Mouse (Mus musculus): ENCODE measurements around the gene Diras1. TPM values are rescaled to one million over a fixed set of nuclear protein-coding genes. Genes with fewer than 3 reads are reported as not detected.
"Not testable (repeated sequence)": the region's sequence is repeated elsewhere in the genome, so short reads cannot be mapped to it uniquely, and the experiment has no call there.

Diras1 gene
- not detected for total RNA-seq (2021)

- intact Hi-C loops (cut with DNase I): no loop called here
Observed at GRCm38 (mm10) chr10:81025639-81026275, at the start of gene Diras1. Gene Diras1, minus strand, starts transcription at chr10:81025662.

DNA sequence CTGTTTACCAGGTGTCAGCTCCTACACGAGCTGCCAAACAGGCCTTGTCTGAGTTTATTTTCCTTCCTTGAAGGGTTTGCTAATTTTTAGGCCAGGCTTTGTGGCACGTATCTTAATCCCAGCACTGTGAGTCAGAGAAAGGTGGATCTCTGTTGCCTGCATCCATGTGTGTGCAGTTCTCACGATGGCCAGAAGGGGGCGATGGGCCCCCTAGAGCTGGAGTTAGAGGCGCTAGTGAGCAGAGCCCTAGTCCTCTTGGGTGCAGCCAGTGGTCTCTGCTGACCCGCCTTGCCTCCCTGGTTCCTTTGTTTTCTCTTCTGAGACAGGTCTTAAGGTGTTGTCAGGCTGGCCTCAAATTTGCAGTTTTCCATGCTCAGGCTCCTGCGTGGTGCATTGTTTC lies 48.0 kb upstream of the Diras1 start:
- DNase-seq (ENCODE audit: low spot score): no peak
- intact Hi-C loops (cut with DNase I): no loop called here

More at GRCm38 (mm10) chr10:81025639-81026275, at the start of gene Diras1:
- no peak for DNase-seq (ENCODE audit: low spot score)

- no peak for DNase-seq (ENCODE audit: low spot score)
- intact Hi-C loops (cut with DNase I): no loop called here
Observed at GRCm38 (mm10) chr10:81072290-81072689, 46.8 kb upstream of the Diras1 start.

DNA sequence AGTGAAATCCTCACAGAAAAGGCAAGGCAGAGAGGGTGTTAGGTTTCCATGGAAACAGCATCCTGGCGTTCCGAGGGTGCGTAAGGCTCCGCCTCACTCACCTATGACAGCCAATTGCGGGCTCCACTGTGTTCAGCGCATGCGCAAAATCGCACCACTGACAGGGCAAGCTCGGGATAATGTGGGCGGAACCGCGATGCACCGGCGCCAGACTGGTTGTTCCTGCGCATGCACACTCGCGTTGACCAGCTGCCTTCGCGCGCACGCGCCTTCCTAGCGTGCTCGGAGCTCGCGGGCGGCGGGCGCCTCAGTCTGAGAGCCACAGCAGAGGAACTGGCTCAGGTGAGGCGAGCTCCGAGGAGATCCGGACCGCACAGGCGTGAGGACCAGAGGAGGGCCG lies 44.4 kb upstream of the Diras1 start, which contains the start of gene Thop1:
Gene Thop1 (plus strand): TSS at position 200 of the 400 bp plus-strand sequence.
- DNase-seq (ENCODE audit: low spot score): peak; percentile 96
- intact Hi-C loops (cut with DNase I): no loop called here

GRCm38 (mm10) chr10:81068706-81069105 lies 43.2 kb upstream of the Diras1 start:
- intact Hi-C loops (cut with DNase I): no loop called here
- no peak for DNase-seq (ENCODE audit: low spot score)

DNA sequence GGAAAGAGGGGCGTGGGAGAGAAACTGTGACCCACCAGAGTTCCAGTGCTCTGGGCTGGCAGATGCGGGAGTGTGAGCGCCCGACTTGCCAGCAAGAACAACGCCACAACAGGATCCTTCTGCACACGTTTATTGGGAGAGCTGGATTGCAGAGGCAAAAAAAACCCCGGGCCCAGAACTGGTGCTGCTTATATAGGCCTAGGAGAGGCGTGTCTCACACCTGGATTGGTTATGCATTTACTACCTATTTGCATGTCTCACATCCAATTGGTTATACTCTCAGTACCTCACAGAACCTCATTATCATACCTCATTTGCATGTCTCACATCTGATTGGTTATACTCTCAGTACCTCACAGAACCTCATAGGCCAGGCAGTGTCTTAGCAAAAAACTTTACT lies 39.1 kb upstream of the Diras1 start:
- DNase-seq (ENCODE audit: low spot score); intact Hi-C loops (cut with DNase I): not testable (repeated sequence)

DNA sequence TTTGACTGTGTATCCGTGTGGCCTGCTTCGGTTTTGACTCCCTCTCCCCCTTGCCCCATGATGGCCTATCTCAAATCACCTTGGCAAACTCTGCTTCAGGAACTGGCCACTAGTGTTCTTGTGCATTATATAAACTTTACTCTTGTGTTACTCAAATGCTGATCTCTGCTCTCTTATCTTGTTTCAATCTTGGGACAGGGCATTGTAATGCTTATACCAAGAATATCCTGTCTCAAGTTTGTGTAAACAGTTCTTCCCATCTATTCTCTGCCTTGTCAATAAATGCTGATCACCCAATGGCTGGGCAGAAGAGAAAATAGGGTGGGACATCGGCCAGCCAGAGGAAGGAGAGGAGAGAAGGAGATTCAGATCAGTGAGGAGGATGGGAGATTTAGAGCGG lies 37.2 kb upstream of the Diras1 start:
- intact Hi-C loops (cut with DNase I): no loop called here

DNA sequence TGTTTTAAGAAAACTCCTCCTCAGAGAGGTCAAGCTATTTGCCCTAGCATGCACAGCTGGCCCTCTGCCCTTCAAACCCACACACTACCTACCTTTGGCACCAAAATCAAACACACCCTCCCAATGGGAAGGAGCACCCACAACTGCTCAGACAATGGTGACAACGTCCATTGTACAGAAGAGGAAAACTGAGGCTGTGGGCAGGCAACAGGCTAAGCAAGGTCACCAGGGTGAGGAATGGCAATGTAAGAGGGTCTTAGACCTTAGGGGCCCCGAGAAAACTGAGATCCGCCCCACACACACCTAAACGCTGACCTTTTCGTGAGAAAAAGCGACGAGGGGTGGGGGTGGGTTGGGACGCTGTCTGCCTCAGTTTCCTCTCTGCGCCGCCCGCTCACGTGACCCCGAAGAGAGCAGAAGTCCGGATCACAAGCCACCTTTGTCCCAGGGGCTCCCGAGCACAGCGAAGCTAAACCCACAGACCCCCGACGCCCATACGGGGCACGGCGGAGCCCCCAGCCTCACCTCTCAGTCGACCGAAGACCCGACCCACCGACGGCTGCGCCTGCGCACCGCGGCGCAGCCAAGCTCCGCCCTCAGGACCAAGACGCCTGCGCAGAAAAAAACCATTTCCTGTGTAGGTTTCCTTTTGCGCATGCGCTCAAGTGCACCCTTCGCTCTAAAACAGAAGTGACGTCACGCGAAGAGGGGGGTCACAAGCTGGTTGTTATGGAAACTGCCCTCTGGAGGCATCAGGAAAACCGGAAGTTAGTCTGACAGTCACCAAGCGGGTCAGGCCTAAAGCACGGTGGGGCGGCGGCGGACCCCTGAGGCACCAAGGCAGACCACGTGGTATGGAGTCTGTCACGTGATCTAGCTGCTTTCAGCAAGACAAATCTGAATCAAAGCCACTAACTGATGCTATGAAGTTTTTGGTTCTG lies 34.4 kb upstream of the Diras1 start, which contains the start of gene Sgta:
Gene Sgta (minus strand): TSS at position 579 of the 941 bp plus-strand sequence.
- DNase-seq (ENCODE audit: low spot score): peak; percentile 99
- intact Hi-C loops (cut with DNase I): no loop called here

More for the DNA sequence above, 37.2 kb upstream of the Diras1 start:
- no peak for DNase-seq (ENCODE audit: low spot score)

DNA sequence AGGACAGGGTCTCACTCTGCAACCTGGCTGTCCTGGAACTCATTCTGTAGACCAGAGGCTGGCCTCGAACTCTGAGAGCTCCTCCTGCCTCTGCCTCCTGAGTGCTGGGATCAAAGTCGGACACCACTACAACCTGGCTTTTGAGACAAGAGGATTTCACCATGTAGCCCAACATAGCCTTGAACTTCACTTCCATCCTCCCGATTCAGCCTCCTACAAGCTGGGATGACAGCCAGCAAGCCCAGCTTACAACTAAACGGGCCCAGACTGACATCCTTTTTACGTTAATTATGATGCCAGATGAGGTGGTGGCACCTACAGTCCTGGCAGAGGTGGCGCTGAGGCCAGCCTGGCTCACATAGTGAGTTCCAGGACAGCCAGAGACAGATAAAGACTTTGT lies 33.4 kb upstream of the Diras1 start:
- intact Hi-C loops (cut with DNase I): no loop called here
- DNase-seq (ENCODE audit: low spot score): no peak

DNA sequence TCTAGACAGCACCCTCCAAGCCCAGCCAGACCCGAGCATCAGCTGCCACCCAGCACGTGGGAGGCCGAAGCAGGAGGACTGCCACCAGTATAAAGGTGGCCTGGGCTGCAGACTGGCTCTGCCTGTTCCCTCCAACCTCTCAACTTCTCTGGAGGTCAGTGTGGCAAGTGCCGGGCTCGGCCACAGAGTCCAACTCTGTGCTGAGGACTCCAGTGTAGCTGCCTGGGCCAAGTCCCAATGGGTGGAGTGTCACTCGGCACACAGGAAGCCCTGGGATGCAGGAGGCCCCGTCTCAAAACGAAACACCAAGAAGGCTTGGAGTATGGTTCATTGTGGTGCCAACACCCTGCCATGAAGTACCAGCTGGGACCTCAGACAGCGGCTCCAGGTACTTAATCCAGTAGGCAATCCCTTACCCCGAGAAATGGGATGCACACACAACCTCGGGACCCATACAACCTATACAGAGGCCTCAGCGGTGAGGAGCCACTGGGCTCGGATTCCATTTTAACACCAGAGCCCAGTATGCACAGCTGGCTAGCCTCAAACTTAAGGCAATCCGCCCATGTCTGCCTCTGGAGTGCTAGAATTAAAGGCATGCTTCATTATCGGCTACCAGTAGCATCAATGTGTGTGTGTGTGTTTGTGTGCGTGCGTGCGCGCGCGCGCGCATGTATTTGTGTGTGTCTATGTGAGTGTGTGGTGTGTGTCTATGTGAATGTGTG lies 32.1 kb upstream of the Diras1 start:
- no peak for DNase-seq (ENCODE audit: low spot score)
- intact Hi-C loops (cut with DNase I): no loop called here

GRCm38 (mm10) chr10:81055802-81056340 lies 30.4 kb upstream of the Diras1 start:
- DNase-seq (ENCODE audit: low spot score): not testable (repeated sequence)
- intact Hi-C loops (cut with DNase I): loop anchor here (1.0 kb wide), 1 partner anchor 17 kb away; no protein-coding TSS in a partner anchor

- DNase-seq (ENCODE audit: low spot score): no peak
- intact Hi-C loops (cut with DNase I): no loop called here
Observed at GRCm38 (mm10) chr10:81055169-81055568, 29.7 kb upstream of the Diras1 start.

GRCm38 (mm10) chr10:81052577-81052976 lies 27.1 kb upstream of the Diras1 start:
- DNase-seq (ENCODE audit: low spot score): no peak
- intact Hi-C loops (cut with DNase I): no loop called here

- no peak for DNase-seq (ENCODE audit: low spot score)
- intact Hi-C loops (cut with DNase I): no loop called here
Observed at GRCm38 (mm10) chr10:81051133-81051532, 25.7 kb upstream of the Diras1 start.

DNA sequence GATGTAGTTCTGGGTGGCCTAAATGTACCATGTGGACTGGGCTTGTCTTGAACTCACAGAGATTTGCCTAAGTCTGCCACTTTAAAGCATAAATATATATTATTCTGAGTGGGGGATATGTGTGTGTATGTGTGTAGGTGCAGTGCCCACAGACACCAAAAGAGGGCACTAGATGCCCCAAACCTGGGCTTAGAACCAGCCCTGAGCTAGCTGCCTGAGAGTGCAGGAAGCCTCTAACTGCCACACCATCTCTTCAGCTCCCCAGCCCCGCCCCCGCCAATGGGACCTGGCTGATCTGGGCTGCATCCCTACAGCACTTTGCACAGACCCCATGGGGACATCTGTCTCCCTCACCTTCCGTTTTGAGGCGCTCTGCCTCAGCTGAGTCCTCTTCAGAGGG lies 25.2 kb upstream of the Diras1 start:
- intact Hi-C loops (cut with DNase I): no loop called here
- DNase-seq (ENCODE audit: low spot score): no peak

GRCm38 (mm10) chr10:81045246-81045645 lies 19.8 kb upstream of the Diras1 start:
- intact Hi-C loops (cut with DNase I); DNase-seq (ENCODE audit: low spot score): not testable (repeated sequence)

DNA sequence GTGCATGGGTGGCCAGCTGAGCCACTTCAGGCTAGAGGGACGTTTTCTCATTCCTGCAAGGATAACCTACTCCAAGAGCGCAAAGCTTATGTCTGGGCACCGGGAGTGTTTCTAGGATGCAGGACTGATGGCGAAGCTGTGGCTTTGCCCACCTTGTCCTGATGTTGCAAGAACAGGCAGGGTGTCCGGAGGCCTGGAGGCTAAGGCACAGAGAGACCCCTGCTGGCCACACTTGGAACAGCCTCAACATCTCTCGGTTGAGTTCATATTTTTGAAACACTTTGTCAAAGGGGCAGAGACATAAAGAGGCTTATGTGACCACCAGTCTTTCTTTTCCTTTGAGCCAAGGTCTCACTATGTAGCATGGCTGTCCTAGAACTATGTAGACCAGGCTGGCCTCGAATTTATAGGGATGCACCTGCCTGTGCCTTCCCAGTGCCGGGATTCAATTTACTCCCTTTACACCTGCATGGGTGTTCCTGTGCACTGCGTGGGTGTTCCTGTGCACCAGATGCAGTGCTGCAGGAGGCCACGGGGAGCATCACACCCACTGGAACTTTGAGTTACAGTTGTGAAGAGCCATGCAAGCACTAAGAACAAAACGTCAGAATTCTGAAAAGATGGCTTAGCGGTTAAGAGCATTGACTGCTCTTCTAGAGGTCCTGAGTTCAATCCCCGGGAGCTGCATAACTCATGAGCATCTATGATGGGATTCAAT lies 16.2 kb upstream of the Diras1 start:
- DNase-seq (ENCODE audit: low spot score): no peak
- intact Hi-C loops (cut with DNase I): loop anchor here (1.0 to 2.0 kb wide), 2 partner anchors 25 to 42 kb away; no protein-coding TSS in a partner anchor

- peak; percentile 98 for DNase-seq (ENCODE audit: low spot score)
- intact Hi-C loops (cut with DNase I): no loop called here
Observed at GRCm38 (mm10) chr10:81036988-81037580, 11.6 kb upstream of the Diras1 start, which contains the start of gene Slc39a3. Gene Slc39a3, minus strand, starts transcription at chr10:81037426.

DNA sequence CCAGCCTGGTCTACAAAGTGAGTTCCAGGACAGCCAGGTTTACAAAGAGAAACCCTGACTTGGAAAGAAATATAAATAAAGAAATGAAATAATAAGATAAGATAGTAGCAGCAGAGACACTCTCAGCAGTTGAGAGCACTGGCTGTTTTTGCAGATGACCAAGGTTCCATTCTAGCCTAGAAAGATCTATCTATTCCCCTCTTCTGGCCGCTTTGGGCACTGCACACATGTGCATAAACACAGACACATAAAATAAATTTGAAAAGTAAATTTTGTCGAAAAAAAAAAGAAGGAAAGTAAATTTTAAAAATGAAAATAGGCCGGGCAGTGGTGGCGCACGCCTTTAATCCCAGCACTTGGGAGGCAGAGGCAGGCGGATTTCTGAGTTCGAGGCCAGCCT lies 10.8 kb upstream of the Diras1 start:
- intact Hi-C loops (cut with DNase I): no loop called here
- no peak for DNase-seq (ENCODE audit: low spot score)

All from heart, postnatal 25 days (tissue).